Mouse (Mus musculus): Measurements from ENCODE around the gene Plvap.
A peak's percentile ranks its signal among the peaks of the same experiment; 100 is the strongest.

DNA sequence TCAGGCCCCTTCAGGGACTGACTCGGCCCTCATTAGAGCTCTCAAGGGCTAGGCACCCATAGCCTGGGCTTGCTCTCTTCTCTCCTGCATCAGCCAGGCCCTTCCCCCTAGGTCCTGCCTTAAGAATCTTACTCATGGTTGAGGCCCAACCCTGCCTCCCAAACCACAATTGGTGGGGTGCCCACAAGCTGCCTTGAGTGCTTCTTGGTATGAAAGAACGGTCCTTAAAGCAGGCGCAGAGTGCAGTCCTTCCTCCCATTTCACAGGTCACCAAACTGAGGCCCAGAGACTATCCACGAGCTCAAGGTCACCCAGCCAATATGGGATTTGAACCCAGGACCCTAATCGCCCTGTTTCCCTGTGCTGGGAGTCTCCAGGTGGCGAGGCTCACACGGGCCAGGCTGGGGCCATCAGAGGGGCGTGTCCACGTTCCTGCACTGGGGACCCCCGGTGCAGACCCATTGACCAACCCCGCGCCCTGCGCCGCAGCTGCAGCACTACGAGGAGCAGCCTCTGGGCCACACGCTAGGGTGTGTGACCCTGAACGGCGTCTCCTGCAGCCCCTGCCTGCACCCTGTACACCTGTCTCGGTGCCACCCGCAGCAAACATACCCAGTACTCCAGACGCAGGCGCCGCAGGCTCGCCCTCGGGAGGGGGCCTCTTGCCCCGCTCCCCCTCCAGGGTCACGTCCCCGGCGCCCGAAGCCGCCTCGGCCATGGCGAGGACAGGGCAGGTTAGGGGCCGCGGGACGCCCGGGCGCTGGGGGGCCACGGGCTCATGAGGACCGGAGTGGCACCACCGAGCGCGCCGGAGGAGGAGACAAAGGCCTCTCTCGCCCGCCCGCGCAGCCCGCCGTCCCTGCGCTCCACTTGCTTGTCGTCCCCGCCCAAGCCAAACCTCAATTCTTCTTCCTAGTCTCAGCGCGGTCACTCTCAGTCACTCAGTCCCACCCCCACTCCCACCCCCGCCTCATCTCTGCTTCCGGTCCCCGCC lies 26.1 kb downstream of the Plvap start, which contains the start of gene Ano8:
- TF ChIP-seq CTCF (IDR thresholded peaks at IDR 0.05) (no peak), EP300 (IDR thresholded peaks at IDR 0.05; ENCODE audit: insufficient read depth, low read depth, low read length) (no peak), POLR2A (IDR thresholded peaks at IDR 0.05; ENCODE audit: insufficient read depth, low read depth, low read length) (peak; percentile 46; the same call in 1 of the 2 replicates)
